Mouse (Mus musculus) thymus, adult 18-20 months (tissue): ENCODE measurements around the gene A4galt.

ENCODE experiments used
- DNase-seq, 2 experiments: peaks; one replicate each; pipeline ENCODE4 v3.0.0; 2022; ENCODE audit warnings: mixed read lengths in 2 of 2

A4galt gene

GRCm38 (mm10) chr15:83224136-83224766, 27.3 kb downstream of the A4galt start:
- DNase-seq = no peak

- no peak for DNase-seq
Measured at GRCm38 (mm10) chr15:83223208-83223962, 28.2 kb downstream of the A4galt start.

GRCm38 (mm10) chr15:83221721-83222120, 29.9 kb downstream of the A4galt start:
- DNase-seq = no peak

DNA sequence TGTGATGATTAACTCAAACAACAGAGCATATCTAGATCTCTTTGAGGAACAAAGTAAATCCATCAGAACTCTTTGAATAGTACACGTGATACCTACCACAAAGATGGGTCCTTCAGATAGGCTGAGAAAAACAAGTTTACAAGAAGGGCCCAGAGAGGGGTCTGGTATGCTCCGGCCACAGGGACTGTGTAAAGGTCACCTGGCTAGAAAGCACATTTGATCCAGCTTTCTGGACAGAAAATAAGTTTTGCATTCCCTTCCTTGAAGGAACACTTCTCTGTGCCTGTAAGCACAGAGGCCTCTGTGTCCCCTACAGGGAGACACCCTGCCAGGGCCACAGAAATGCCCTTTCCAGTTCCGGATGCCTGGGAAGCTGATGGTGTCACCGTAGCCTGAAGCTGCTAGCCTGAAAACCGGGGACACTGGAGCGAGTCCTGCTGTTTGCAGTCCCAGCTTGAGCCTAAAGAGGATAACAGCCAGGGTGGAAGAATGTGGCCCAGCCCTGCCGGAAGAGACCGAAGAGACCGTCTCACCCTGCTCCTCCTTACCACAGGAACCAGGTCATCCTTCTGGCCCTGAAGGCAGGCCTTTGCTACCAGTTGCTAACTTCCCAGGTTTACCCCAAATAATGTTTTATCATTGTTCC, 31.1 kb downstream of the A4galt start:
- DNase-seq = no peak

GRCm38 (mm10) chr15:83215322-83216216, 36.0 kb downstream of the A4galt start:
- no peak for DNase-seq

GRCm38 (mm10) chr15:83210229-83210628, 41.3 kb downstream of the A4galt start:
- no peak for DNase-seq

GRCm38 (mm10) chr15:83209719-83210118, 41.9 kb downstream of the A4galt start:
- no peak for DNase-seq

DNA sequence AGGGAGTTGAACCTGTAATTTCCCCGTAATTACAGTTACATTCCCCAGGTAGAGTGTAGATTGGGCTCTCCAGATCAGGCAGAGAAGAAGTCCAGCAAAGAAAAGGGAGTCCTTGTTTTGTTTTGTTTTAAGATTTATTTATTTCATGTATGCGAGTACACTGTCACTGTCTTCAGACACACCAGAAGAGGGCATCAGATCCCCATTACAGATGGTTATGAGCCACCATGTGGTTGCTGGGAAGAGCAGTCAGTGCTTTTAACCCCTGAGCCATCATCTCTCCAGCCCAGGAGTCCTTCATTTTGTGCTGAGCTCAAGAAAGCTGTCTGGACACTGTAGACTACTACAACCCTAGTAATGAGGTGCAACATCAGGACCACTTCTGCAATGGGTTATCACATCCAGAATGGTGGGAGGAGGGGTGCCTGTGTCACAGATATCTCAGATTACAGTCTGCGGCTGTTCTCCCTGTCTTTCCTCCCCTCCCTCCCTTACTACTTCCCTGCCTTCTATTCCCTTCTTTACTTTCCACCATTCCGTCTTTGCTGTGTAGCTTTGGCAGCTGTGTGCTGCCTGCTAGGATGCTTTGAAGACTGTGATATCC, 42.4 kb downstream of the A4galt start:
- no peak for DNase-seq

DNA sequence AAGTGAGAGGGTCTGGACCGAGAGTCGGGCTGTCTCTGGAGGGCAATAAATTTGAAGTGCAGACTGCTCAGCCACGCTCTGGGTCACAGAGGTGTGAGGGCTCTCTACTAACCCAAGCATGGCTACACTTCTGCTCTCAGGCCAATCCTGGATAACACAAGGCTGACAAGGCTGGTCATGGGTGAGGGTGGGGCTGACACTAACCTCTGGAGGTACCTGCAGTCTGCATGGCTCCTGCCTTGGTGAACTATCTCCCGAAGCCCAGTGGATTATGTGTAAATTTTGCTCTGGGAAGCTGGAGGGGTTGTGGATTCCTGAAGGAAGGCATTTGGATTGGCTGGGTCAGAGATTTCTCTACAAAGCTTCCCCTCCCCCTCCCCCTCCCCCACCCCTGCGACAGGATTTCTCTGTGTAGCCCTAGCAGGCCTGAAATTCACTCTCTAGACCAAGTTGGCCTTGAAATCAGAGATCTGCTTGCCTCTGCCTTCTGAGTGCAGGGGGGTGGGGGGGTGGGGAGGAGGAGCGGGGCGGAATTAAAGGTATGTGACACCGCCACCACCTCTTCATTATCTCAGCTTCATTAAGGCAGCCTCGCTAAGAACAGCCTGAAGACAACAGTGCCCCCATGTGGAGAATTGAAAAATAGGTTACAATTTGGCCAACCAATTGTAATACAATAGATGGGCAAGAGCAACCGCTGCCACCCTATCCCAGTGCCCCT, 46.7 kb downstream of the A4galt start:
- no peak for DNase-seq

GRCm38 (mm10) chr15:83202412-83202811, 49.2 kb downstream of the A4galt start:
- no peak for DNase-seq

DNA sequence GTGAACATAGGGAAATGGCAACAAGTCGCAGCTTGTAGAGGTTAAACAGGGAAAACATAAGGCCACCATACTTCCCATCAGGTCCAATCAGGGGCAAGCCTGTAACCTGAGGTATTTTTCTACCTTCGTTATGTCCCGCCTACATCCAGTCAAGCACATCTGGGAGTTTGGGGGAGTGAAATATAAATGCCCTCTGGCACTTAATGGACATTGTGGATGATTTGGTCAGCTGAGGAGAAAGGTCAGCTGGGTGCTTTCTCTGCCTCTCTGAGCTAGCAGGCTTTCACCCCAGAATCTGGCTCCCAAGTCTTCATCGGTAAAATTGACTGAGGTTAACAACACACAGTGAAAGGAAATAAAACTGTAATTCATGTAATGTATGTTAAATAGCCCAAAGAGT, 58.2 kb downstream of the A4galt start:
- DNase-seq = no peak

DNA sequence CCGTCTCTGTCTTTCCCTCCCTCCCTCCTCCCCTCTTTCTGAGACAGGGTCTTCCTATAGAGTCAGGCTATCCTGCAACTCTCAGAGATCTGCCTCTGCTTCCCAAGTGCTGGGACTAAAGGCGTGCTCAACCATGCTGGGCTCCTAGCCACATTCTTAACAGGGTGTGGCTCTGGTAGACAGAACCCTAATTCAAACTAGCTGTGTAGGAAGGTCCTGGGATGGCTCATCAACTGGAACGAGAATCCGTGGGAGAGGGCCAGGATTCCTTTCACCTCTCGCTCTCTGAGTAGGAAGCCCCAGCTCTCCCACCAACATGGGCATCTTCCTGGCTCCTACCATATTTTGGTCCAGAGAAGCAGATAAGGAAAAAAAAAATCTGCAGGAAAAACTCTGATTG, 69.2 kb downstream of the A4galt start:
- no peak for DNase-seq

GRCm38 (mm10) chr15:83181800-83182330, 69.7 kb downstream of the A4galt start:
- DNase-seq = no peak

GRCm38 (mm10) chr15:83180004-83180403, 71.6 kb downstream of the A4galt start:
- DNase-seq = no peak
